Mouse (Mus musculus) left cerebral cortex, postnatal 4 days (tissue): ENCODE results near the gene Hmox1. TPM values are rescaled to one million over a fixed set of nuclear protein-coding genes. Genes with fewer than 3 reads are reported as not detected.

ENCODE experiments used
- total RNA-seq, 2 experiments: library from RNA; stranded (reverse); gene quantifications; 2 replicates each; pipeline ENCODE4 v1.2.3; 2021

Gene Hmox1
- total RNA-seq, 2 experiments from 2014 or later: 7.3 to 7.5 TPM

Other genes with a start within 250 kb of the Hmox1 start
- gene Isx, start 220.4 kb upstream of the Hmox1 start, total RNA-seq: not detected
- 10 to 100 TPM; 43.8 to 45.7 TPM for gene Hmgxb4, start 100.3 kb upstream of the Hmox1 start, total RNA-seq
- gene Tom1, start 59.9 kb upstream of the Hmox1 start, total RNA-seq: 10 to 100 TPM; 22.3 to 25.0 TPM
- 10 to 100 TPM; 16.6 to 17.5 TPM for gene Mcm5, start 15.9 kb downstream of the Hmox1 start, total RNA-seq
- 1 to 10 TPM; 7.8 to 9.8 TPM for gene Rasd2, start 120.3 kb downstream of the Hmox1 start, total RNA-seq